Mouse (Mus musculus) olfactory bulb, adult 2 months (tissue): ENCODE data around the gene Leo1.

Experiments
- CTCF ChIP-seq: fragments of 200-500 bp; IDR thresholded peaks from 2 replicates; pipeline ENCODE4 v1.5.1; 2012; ENCODE audit warnings: low read depth, mild to moderate bottlenecking, low read length, moderate library complexity; ENCODE audit not compliant: insufficient read depth
- POLR2A ChIP-seq: fragments of 200-500 bp; IDR thresholded peaks from 2 replicates; pipeline ENCODE4 v1.6.1; 2012; ENCODE audit warnings: mild to moderate bottlenecking, low read depth, low read length, moderate library complexity; ENCODE audit not compliant: insufficient read depth

- TF ChIP-seq CTCF (no peak), POLR2A (no peak)
Measured at GRCm38 (mm10) chr9:75424358-75425150, 16.8 kb upstream of the Leo1 start.
